In genomic region chr5:30202221-30202620, GRCm38 (mm10) we compare ENCODE assay signal across 1 mouse cellular context.
TF ChIP-seq lines count a peak whose summit lies in the region.

No protein-coding gene starts in this region.

TF ChIP-seq in MEL, 35 proteins besides CTCF, POLR2A, EP300 and RAD21:
- no peak for TF ChIP-seq MAX (IDR thresholded peaks at IDR 0.05; ENCODE audit: low read length)
- TF ChIP-seq MEF2A (IDR thresholded peaks at IDR 0.05; ENCODE audit: extremely low read depth, insufficient replicate concordance, low read depth, low read length, poor library complexity, severe bottlenecking): no peak
- no peak for TF ChIP-seq MAFK (IDR thresholded peaks at IDR 0.05; ENCODE audit: borderline replicate concordance, low read depth, low read length)
- TF ChIP-seq MYB (IDR thresholded peaks at IDR 0.05; ENCODE audit: low read depth, low read length): no peak
- no peak; the same call in 1 of the 2 replicates for TF ChIP-seq SIN3A (IDR thresholded peaks at IDR 0.05; ENCODE audit: low read length)
- no peak for TF ChIP-seq ZC3H11A (IDR thresholded peaks at IDR 0.05; ENCODE audit: low read depth, low read length)
- TF ChIP-seq CHD2 (IDR thresholded peaks at IDR 0.05; ENCODE audit: low read length): no peak
- TF ChIP-seq GATA1 (IDR thresholded peaks at IDR 0.05; ENCODE audit: low read depth, low read length): no peak
- TF ChIP-seq ZMIZ1 (IDR thresholded peaks at IDR 0.05; ENCODE audit: low read depth, low read length): no peak
- TF ChIP-seq CHD1 (IDR thresholded peaks at IDR 0.05; ENCODE audit: low read depth, low read length): no peak
